Mouse (Mus musculus) heart, embryonic 11.5 days (tissue): Measurements from ENCODE around the gene Slc10a7. TPM values are rescaled to one million over a fixed set of nuclear protein-coding genes. Genes with fewer than 3 reads are reported as not detected.

Experiments used
- ATAC-seq: fragments of 200-750 bp; cut with Nextera tagmentation; replicated peaks from 2 replicates; pipeline ENCODE4 v1.8.0; 2017; ENCODE audit warnings: moderate library complexity; ENCODE audit not compliant: insufficient number of reproducible peaks, low FRiP score, low TSS enrichment
- H3K27ac ChIP-seq: fragments of 300-500 bp; sonication (generic); 2 replicates; pipeline ENCODE4 v1.5.1; 2014; ENCODE audit warnings: mild to moderate bottlenecking, low read depth, low read length
- H3K27me3 ChIP-seq: fragments of 300-500 bp; sonication (generic); 2 replicates; pipeline ENCODE4 v1.6.1; 2014; ENCODE audit warnings: mild to moderate bottlenecking, low read length, mixed read lengths; ENCODE audit not compliant: control insufficient read depth, insufficient read depth
- H3K36me3 ChIP-seq: fragments of 300-500 bp; sonication (generic); 2 replicates; pipeline ENCODE4 v1.6.1; 2014; ENCODE audit warnings: mild to moderate bottlenecking, low read length, moderate library complexity, mixed read lengths; ENCODE audit not compliant: control insufficient read depth, insufficient read depth
- H3K4me1 ChIP-seq: fragments of 300-500 bp; sonication (generic); 2 replicates; pipeline ENCODE4 v1.6.1; 2014; ENCODE audit warnings: low read length; ENCODE audit not compliant: control insufficient read depth, insufficient read depth
- H3K4me2 ChIP-seq: fragments of 300-500 bp; sonication (generic); 2 replicates; pipeline ENCODE4 v1.6.1; 2014; ENCODE audit warnings: mild to moderate bottlenecking, moderate library complexity
- H3K4me3 ChIP-seq: fragments of 300-500 bp; sonication (generic); 2 replicates; pipeline ENCODE4 v1.5.1; 2014; ENCODE audit warnings: low read depth, low read length
- H3K9ac ChIP-seq: fragments of 300-500 bp; sonication (generic); 2 replicates; pipeline ENCODE4 v1.6.1; 2014; ENCODE audit warnings: mild to moderate bottlenecking, low read depth, low read length, moderate library complexity
- H3K9me3 ChIP-seq: fragments of 300-500 bp; sonication (generic); replicated peaks from 2 replicates; pipeline ENCODE4 v1.6.1; 2016; ENCODE audit warnings: low read length; ENCODE audit not compliant: control insufficient read depth
- whole genome bisulfite sequencing: fragments of 180-500 bp; shearing (Covaris S2); extraction: QIAGEN DNeasy Blood & Tissue Kit; methylation state at CpG from one replicate; pipeline ENCODE4 v1.1.7; 2014; ENCODE audit not compliant: insufficient replicate concordance; 5-methylcytosine and 5-hydroxymethylcytosine counted together
- polyA plus RNA-seq: library from polyadenylated mRNA; unstranded; fragments of >200 nt; fragmentation: Nextera tagmentation; extraction: Ambion mirVana; gene quantifications from 2 replicates; pipeline ENCODE4 v1.2.1, GENCODE M21; 2014

Slc10a7 gene
- polyA plus RNA-seq, 1 experiment from 2014 or later, result 8.9 TPM

- 0 out of 2 replicates have a peak, but pooled peaks cover 2% of the 10 kb centered on the region for H3K4me1 ChIP-seq
- H3K9me3 ChIP-seq, result no peaks in the 10 kb centered on the region
- 75% methylated on average over 10 of the region's 10 CpGs for WGBS
- H3K36me3 ChIP-seq, result no peaks in the 10 kb centered on the region
- no peak overlapping the region for H3K4me3 ChIP-seq
- no peaks in the 10 kb centered on the region for H3K27me3 ChIP-seq
- ATAC-seq, result no peak
- H3K4me2 ChIP-seq, result no peak overlapping the region
- H3K27ac ChIP-seq, result no peak overlapping the region
- no peak overlapping the region for H3K9ac ChIP-seq
Measured at GRCm38 (mm10) chr8:78577569-78577968, 68.4 kb downstream of the Slc10a7 start.

DNA sequence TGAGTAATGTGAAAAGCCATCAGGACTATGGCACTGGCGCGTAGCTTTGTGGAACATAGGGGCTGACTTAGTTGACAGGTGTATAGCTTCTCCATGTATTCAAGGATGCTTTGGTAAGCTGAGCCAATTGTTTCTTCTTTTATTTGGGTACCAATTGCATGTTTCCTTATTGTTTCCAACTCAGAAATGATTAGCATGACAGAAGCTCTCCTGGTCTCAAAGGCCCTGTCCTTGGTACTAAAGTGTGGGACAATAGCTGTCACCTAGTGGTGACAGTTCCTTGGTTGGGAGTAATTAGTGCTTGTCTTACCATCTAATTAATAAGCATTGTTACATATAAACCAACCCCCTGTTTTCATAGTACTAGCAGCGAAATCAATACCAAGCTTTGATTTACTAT is 68.9 kb downstream of the Slc10a7 start:
- 85% methylated on average over 3 of the region's 3 CpGs for WGBS

GRCm38 (mm10) chr8:78584011-78584776 is 75.0 kb downstream of the Slc10a7 start:
- Histone ChIP-seq H3K36me3 (no peaks in the 10 kb centered on the region), H3K27me3 (no peaks in the 10 kb centered on the region), H3K4me2 (no peak overlapping the region), H3K27ac (no peak overlapping the region), H3K9ac (no peak overlapping the region), H3K4me1 (peaks cover 13% of the 10 kb centered on the region), H3K9me3 (no peaks in the 10 kb centered on the region), H3K4me3 (no peak overlapping the region)
- 79% methylated on average over 5 of the region's 5 CpGs for WGBS
- ATAC-seq, result no peak

More for the DNA sequence above, 68.9 kb downstream of the Slc10a7 start:
- no peaks in the 10 kb centered on the region for H3K9me3 ChIP-seq
- ATAC-seq, result no peak
- H3K4me3 ChIP-seq, result no peak overlapping the region
- H3K4me1 ChIP-seq, result 0 out of 2 replicates have a peak, but pooled peaks cover 2% of the 10 kb centered on the region
- H3K27ac ChIP-seq, result no peak overlapping the region
- H3K36me3 ChIP-seq, result no peaks in the 10 kb centered on the region
- H3K27me3 ChIP-seq, result no peaks in the 10 kb centered on the region
- no peak overlapping the region for H3K4me2 ChIP-seq
- H3K9ac ChIP-seq, result no peak overlapping the region

- Histone ChIP-seq H3K36me3 (no peaks in the 10 kb centered on the region), H3K9me3 (no peaks in the 10 kb centered on the region), H3K4me2 (no peak overlapping the region), H3K27ac (no peak overlapping the region), H3K4me1 (peaks cover 13% of the 10 kb centered on the region), H3K4me3 (no peak overlapping the region), H3K27me3 (no peaks in the 10 kb centered on the region), H3K9ac (no peak overlapping the region)
- no peak for ATAC-seq
- WGBS, result 49% methylated on average over 3 of the region's 3 CpGs
Measured at GRCm38 (mm10) chr8:78584863-78585262, 75.7 kb downstream of the Slc10a7 start.

DNA sequence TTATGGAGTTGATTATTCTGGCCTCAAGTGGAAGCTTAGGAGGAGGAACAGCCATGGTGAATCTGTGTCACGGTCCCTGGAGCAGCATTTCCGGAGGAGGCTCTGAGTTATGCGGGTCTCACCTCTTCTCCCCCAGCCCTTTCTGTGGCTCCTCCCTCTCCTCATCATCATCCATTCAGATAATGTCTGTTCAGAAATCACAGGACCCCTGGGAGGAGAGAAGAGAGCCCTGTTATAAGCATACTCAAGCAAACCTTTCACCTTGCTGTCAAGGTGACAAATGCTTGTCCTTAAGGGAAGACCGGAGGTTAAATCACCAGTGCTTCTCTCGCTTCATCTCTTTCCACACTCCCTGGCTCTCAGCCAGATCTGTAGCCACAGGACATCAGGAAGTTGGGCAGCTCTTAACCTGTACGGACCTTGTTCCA is 86.3 kb downstream of the Slc10a7 start:
- ATAC-seq, result no peak
- H3K9ac ChIP-seq, result no peak overlapping the region
- H3K4me3 ChIP-seq, result no peak overlapping the region
- H3K4me2 ChIP-seq, result no peak overlapping the region
- peaks cover 25% of the 10 kb centered on the region for H3K4me1 ChIP-seq
- no peaks in the 10 kb centered on the region for H3K27me3 ChIP-seq
- no peaks in the 10 kb centered on the region for H3K36me3 ChIP-seq
- 44% methylated on average over 6 of the region's 6 CpGs for WGBS
- no peaks in the 10 kb centered on the region for H3K9me3 ChIP-seq
- H3K27ac ChIP-seq, result no peak overlapping the region

GRCm38 (mm10) chr8:78598237-78598636 is 89.1 kb downstream of the Slc10a7 start:
- no peaks in the 10 kb centered on the region for H3K9me3 ChIP-seq
- peaks cover 32% of the 10 kb centered on the region for H3K4me1 ChIP-seq
- ATAC-seq, result peak; percentile 82; the same call in 1 of the 2 replicates
- H3K4me3 ChIP-seq, result no peak overlapping the region
- H3K9ac ChIP-seq, result no peak overlapping the region
- no peaks in the 10 kb centered on the region for H3K27me3 ChIP-seq
- WGBS, result 19% methylated on average over 3 of the region's 3 CpGs
- no peaks in the 10 kb centered on the region for H3K36me3 ChIP-seq
- no peak overlapping the region for H3K4me2 ChIP-seq
- H3K27ac ChIP-seq, result no peak overlapping the region

DNA sequence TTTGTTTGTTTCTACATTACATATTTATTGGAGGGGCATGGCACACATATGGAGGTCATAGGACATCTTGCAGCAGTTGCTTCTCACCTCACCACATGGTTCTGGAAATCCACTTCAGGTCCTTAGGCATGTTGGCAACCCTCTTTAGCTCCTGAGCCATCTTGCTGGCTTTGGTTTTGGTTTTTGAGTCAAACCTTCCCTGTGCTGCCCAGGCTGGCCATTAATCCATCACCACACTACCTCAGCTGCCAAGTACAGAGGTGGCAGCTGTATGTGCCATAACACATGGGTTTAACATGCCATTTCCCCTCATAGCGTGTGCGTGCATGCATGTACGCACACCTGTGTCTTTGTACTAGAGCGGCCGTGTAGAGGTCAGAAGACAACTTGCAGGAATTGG is 93.9 kb downstream of the Slc10a7 start:
- Histone ChIP-seq H3K9ac (no peak overlapping the region), H3K36me3 (0 out of 2 replicates have a peak, but pooled peaks cover 2% of the 10 kb centered on the region), H3K27me3 (no peaks in the 10 kb centered on the region), H3K9me3 (no peaks in the 10 kb centered on the region), H3K27ac (no peak overlapping the region), H3K4me1 (peaks cover 19% of the 10 kb centered on the region), H3K4me3 (no peak overlapping the region), H3K4me2 (no peak overlapping the region)
- WGBS, result 93% methylated on average over 5 of the region's 5 CpGs
- ATAC-seq, result no peak

DNA sequence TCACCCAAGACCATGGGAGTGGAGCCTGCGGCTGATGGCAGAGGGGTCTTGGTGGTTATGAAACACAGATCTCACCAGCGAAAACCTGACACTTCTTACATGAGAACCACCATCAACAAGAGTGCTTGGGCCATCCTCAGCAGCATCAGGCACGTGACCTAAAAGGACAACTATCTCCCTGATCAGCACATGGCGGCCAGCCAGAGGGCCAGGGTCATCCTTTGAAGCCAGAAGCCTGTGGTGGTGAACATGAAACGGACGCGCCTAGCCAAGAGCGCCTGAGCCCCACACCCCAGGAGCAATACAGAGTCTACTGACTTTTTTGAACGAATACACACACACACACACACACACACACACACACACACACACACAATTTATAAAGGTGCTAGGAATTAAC is 95.3 kb downstream of the Slc10a7 start:
- H3K36me3 ChIP-seq, result 0 out of 2 replicates have a peak, but pooled peaks cover 2% of the 10 kb centered on the region
- H3K9me3 ChIP-seq, result no peaks in the 10 kb centered on the region
- H3K4me1 ChIP-seq, result peaks cover 14% of the 10 kb centered on the region
- no peaks in the 10 kb centered on the region for H3K27me3 ChIP-seq
- H3K4me2 ChIP-seq, result no peak overlapping the region
- H3K9ac ChIP-seq, result no peak overlapping the region
- WGBS, result 93% methylated on average over 9 of the region's 9 CpGs
- ATAC-seq, result no peak
- H3K4me3 ChIP-seq, result no peak overlapping the region
- H3K27ac ChIP-seq, result no peak overlapping the region

- no peak overlapping the region for H3K9ac ChIP-seq
- no peaks in the 10 kb centered on the region for H3K4me1 ChIP-seq
- 51% methylated on average over 10 of the region's 10 CpGs for WGBS
- no peak overlapping the region for H3K4me2 ChIP-seq
- ATAC-seq, result no peak
- no peaks in the 10 kb centered on the region for H3K27me3 ChIP-seq
- peaks cover under 1% of the 10 kb centered on the region; the same call in 1 of the 2 replicates for H3K36me3 ChIP-seq
- H3K9me3 ChIP-seq, result no peaks in the 10 kb centered on the region
- H3K27ac ChIP-seq, result no peak overlapping the region
- H3K4me3 ChIP-seq, result no peak overlapping the region
Measured at GRCm38 (mm10) chr8:78609301-78609700, 100.2 kb downstream of the Slc10a7 start.
